Mouse (Mus musculus) lung, postnatal 0 days (tissue): ENCODE results near the gene Cideb. TPM values are rescaled to one million over a fixed set of nuclear protein-coding genes. Genes with fewer than 3 reads are reported as not detected.
A peak's percentile ranks its signal among the peaks of the same experiment; 100 is the strongest.

Source experiments
- ATAC-seq: fragments of 200-750 bp; cut with Nextera tagmentation; 2 replicates; pipeline ENCODE4 v1.8.0; 2017; ENCODE audit warnings: moderate library complexity
- DNase-seq: peaks from one replicate; pipeline ENCODE4 v3.0.0-alpha.2; 2016; ENCODE audit warnings: low spot score
- H3K27ac ChIP-seq: fragments of 300-500 bp; sonication (generic); 2 replicates; pipeline ENCODE4 v1.5.1; 2014; ENCODE audit warnings: antibody characterized with exemption, mild to moderate bottlenecking, low read length, mixed read lengths
- H3K27me3 ChIP-seq: fragments of 300-500 bp; sonication (generic); replicated peaks from 2 replicates; pipeline ENCODE4 v1.6.1; 2014; ENCODE audit warnings: low read length, mixed read lengths; ENCODE audit not compliant: insufficient read depth
- H3K36me3 ChIP-seq: fragments of 300-500 bp; sonication (generic); 2 replicates; pipeline ENCODE4 v1.6.1; 2014; ENCODE audit warnings: low read length, mixed read lengths; ENCODE audit not compliant: insufficient read depth
- H3K4me1 ChIP-seq: fragments of 300-500 bp; sonication (generic); 2 replicates; pipeline ENCODE4 v1.6.1; 2014; ENCODE audit warnings: antibody characterized with exemption, low read depth, low read length, mixed read lengths; ENCODE audit not compliant: insufficient read depth
- H3K4me2 ChIP-seq: fragments of 300-500 bp; sonication (generic); replicated peaks from 2 replicates; pipeline ENCODE4 v1.6.1; 2014; ENCODE audit warnings: low read depth, mild to moderate bottlenecking, low read length, moderate library complexity, mixed read lengths
- H3K4me3 ChIP-seq: fragments of 300-500 bp; sonication (generic); 2 replicates; pipeline ENCODE4 v1.5.1; 2014; ENCODE audit warnings: low read depth, low read length
- H3K9ac ChIP-seq: fragments of 300-500 bp; sonication (generic); replicated peaks from 2 replicates; pipeline ENCODE4 v1.6.1; 2014; ENCODE audit warnings: low read depth, mild to moderate bottlenecking
- H3K9me3 ChIP-seq: fragments of 300-500 bp; sonication (generic); 2 replicates; pipeline ENCODE4 v1.6.1; 2016; ENCODE audit warnings: low read length, mixed read lengths
- CTCF ChIP-seq: IDR thresholded peaks from 2 replicates; pipeline ENCODE4 v1.5.1; 2016; ENCODE audit warnings: antibody characterized with exemption, mild to moderate bottlenecking
- EP300 ChIP-seq: IDR thresholded peaks from 2 replicates; pipeline ENCODE4 v1.6.1; 2016; ENCODE audit warnings: antibody characterized with exemption, mild to moderate bottlenecking, control low read depth
- WGBS: fragments of 180-500 bp; shearing (Covaris S2); extraction: QIAGEN DNeasy Blood & Tissue Kit; methylation state at CpG from one replicate; pipeline ENCODE4 v1.1.7; 2014; 5-methylcytosine and 5-hydroxymethylcytosine counted together
- polyA plus RNA-seq: library from polyadenylated mRNA; unstranded; fragments of >200 nt; fragmentation: Nextera tagmentation; extraction: Ambion mirVana; gene quantifications from 2 replicates; pipeline ENCODE4 v1.2.1, GENCODE M21; 2015

Cideb gene
- polyA plus RNA-seq, 1 experiment from 2014 or later, result 1.3 TPM

GRCm38 (mm10) chr14:55723433-55723832, 34.8 kb downstream of the Cideb start:
- ATAC-seq, result no peak
- H3K27ac ChIP-seq, result no peak overlapping the region
- 0 out of 2 replicates have a peak, but pooled peaks cover 10% of the 10 kb centered on the region for H3K36me3 ChIP-seq
- no peak overlapping the region for H3K9ac ChIP-seq
- no peak overlapping the region for H3K4me2 ChIP-seq
- DNase-seq, result no peak
- 90% methylated on average over 7 of the region's 7 CpGs for WGBS
- peaks cover 6% of the 10 kb centered on the region for H3K4me1 ChIP-seq
- H3K4me3 ChIP-seq, result no peak overlapping the region
- no peaks in the 10 kb centered on the region for H3K9me3 ChIP-seq
- H3K27me3 ChIP-seq, result no peaks in the 10 kb centered on the region
- no peak for TF ChIP-seq EP300
- TF ChIP-seq CTCF, result no peak

- 0 out of 2 replicates have a peak, but pooled peaks cover 13% of the 10 kb centered on the region for H3K36me3 ChIP-seq
- ATAC-seq (no peak), DNase-seq (no peak)
- H3K4me3 ChIP-seq, result no peak overlapping the region
- TF ChIP-seq CTCF (no peak), EP300 (no peak)
- 38% methylated on average over 8 of the region's 8 CpGs for WGBS
- H3K4me1 ChIP-seq, result peaks cover 6% of the 10 kb centered on the region
- 0 out of 2 replicates have a peak overlapping the region, but pooled peaks have one; percentile 20 for H3K27ac ChIP-seq
- H3K4me2 ChIP-seq, result peak overlapping the region; percentile 70; the same call in 1 of the 2 replicates
- no peaks in the 10 kb centered on the region for H3K27me3 ChIP-seq
- H3K9me3 ChIP-seq, result no peaks in the 10 kb centered on the region
- H3K9ac ChIP-seq, result peak overlapping the region; percentile 52; the same call in 1 of the 2 replicates
Observed at GRCm38 (mm10) chr14:55722438-55722945, 35.8 kb downstream of the Cideb start.

- 1% methylated on average over 48 of the region's 50 CpGs for WGBS
- Histone ChIP-seq H3K27ac (peak within 1 kb of the TSS; percentile 81), H3K9ac (peak within 1 kb of the TSS; percentile 52), H3K4me2 (peak within 1 kb of the TSS; percentile 70), H3K4me3 (peak within 1 kb of the TSS; percentile 63), H3K9me3 (no peaks in the 10 kb centered on the region), H3K27me3 (no peaks in the 10 kb centered on the region), H3K4me1 (peaks cover 6% of the 10 kb centered on the region), H3K36me3 (0 out of 2 replicates have a peak, but pooled peaks cover 15% of the 10 kb centered on the region)
- ATAC-seq (peak; percentile 95), DNase-seq (peak; percentile 96)
- no peak for TF ChIP-seq EP300
- peak; percentile 98 for TF ChIP-seq CTCF
Observed at GRCm38 (mm10) chr14:55721700-55722437, 36.4 kb downstream of the Cideb start, which contains the start of gene Rabggta. TSS of gene Rabggta (minus strand) at chr14:55722263.

DNA sequence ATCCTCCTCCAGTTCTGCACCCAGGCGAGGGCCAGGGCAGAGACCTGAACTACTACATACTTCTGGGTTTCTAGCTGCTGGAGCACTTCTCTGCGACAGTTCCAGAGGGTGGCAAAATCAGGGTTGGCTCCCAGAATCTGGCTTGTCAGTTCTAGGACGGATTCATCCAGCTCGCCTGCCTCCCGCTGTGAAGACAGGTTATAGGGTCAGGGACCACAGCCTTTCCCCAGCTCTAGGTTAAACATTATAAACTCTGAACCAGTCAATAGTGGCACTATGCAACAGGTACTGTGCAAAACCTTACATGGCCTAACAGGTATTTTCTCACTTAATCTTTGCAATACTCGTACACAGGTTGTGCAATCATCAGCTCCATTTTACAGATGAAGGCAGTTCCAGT, 37.2 kb downstream of the Cideb start:
- Histone ChIP-seq H3K4me3 (no peak overlapping the region), H3K36me3 (0 out of 2 replicates have a peak, but pooled peaks cover 18% of the 10 kb centered on the region), H3K4me2 (peak overlapping the region; percentile 70), H3K9me3 (no peaks in the 10 kb centered on the region), H3K27ac (no peak overlapping the region), H3K27me3 (no peaks in the 10 kb centered on the region), H3K4me1 (peaks cover 6% of the 10 kb centered on the region), H3K9ac (no peak overlapping the region)
- DNase-seq (no peak), ATAC-seq (no peak)
- WGBS, result 73% methylated on average over 6 of the region's 6 CpGs
- TF ChIP-seq CTCF (no peak), EP300 (no peak)

DNA sequence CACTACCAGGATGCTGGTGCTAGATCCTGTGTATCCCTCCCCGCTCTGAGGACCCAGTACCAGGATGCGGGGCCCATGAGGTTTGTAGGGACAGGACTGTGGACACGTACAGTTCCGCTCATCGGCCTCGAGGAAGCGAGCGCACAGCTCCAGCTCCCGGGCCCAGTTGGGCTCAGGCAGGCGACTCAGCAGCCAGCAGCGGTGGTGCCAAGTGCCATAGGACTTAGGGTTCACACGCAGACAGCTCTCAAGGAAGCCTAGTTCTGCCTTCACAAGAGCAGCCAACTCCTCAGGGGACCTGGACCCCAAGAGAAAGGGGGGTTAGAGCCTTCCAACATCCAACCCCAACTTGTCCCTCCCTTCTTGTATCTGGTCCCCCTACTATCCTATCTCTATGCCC, 37.6 kb downstream of the Cideb start:
- peaks cover 6% of the 10 kb centered on the region for H3K4me1 ChIP-seq
- no peaks in the 10 kb centered on the region for H3K9me3 ChIP-seq
- no peak overlapping the region for H3K9ac ChIP-seq
- 0 out of 2 replicates have a peak, but pooled peaks cover 18% of the 10 kb centered on the region for H3K36me3 ChIP-seq
- DNase-seq, result no peak
- TF ChIP-seq CTCF (no peak), EP300 (no peak)
- no peak overlapping the region for H3K4me2 ChIP-seq
- no peak overlapping the region for H3K27ac ChIP-seq
- H3K4me3 ChIP-seq, result no peak overlapping the region
- no peaks in the 10 kb centered on the region for H3K27me3 ChIP-seq
- ATAC-seq, result no peak
- 90% methylated on average over 12 of the region's 12 CpGs for WGBS

DNA sequence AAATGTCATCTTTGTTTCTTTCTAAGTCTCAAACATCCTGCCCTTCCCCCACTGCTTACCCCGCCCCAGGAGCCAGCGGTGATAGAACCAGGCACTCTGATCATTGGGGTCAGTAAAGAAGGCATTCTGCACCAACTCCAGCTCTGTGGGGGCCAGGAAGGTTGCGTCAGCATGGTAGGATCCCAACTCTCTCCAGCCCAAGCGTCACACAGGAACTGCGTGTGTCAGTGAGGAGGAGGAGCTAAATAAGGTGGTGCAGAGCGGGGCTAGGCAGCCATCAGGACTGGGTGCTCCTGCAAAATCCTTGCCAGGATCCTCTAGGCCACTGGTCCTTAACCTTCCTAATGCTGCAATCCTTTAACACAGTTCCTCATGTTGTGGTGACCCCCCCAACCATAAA, 38.5 kb downstream of the Cideb start:
- 82% methylated on average over 6 of the region's 6 CpGs for WGBS
- Histone ChIP-seq H3K36me3 (0 out of 2 replicates have a peak, but pooled peaks cover 18% of the 10 kb centered on the region), H3K9ac (no peak overlapping the region), H3K27ac (no peak overlapping the region), H3K4me3 (no peak overlapping the region), H3K27me3 (no peaks in the 10 kb centered on the region), H3K4me2 (no peak overlapping the region), H3K9me3 (no peaks in the 10 kb centered on the region), H3K4me1 (peaks cover 10% of the 10 kb centered on the region)
- DNase-seq (no peak), ATAC-seq (no peak)
- TF ChIP-seq CTCF (no peak), EP300 (no peak)
